Mouse (Mus musculus) kidney, postnatal 10 days (tissue): ENCODE data around the gene Tbx18.

Source experiments
- DNase-seq: peaks from one replicate; pipeline ENCODE4 v3.0.0; 2021; ENCODE audit warnings: mixed read lengths

The Tbx18 gene

GRCm38 (mm10) chr9:87730961-87731535 lies at the start of gene Tbx18:
Tbx18 (minus strand) TSS chr9:87731260.
- DNase-seq, result peak; percentile 79

- no peak for DNase-seq
Measured at GRCm38 (mm10) chr9:87773951-87774350, 42.9 kb upstream of the Tbx18 start.

GRCm38 (mm10) chr9:87755621-87756020 lies 24.6 kb upstream of the Tbx18 start:
- DNase-seq, result no peak

GRCm38 (mm10) chr9:87741599-87741998 lies 10.5 kb upstream of the Tbx18 start:
- no peak for DNase-seq

- DNase-seq, result peak; percentile 83
Measured at GRCm38 (mm10) chr9:87740667-87741066, 9.6 kb upstream of the Tbx18 start.

- DNase-seq, result no peak
Measured at GRCm38 (mm10) chr9:87740241-87740645, 9.2 kb upstream of the Tbx18 start.

- DNase-seq, result no peak
Measured at GRCm38 (mm10) chr9:87739543-87740161, 8.6 kb upstream of the Tbx18 start.

- no peak for DNase-seq
Measured at GRCm38 (mm10) chr9:87738766-87739542, 7.9 kb upstream of the Tbx18 start.

- DNase-seq, result no peak
Measured at GRCm38 (mm10) chr9:87738123-87738522, 7.1 kb upstream of the Tbx18 start.

- no peak for DNase-seq
Measured at GRCm38 (mm10) chr9:87737271-87737670, 6.2 kb upstream of the Tbx18 start.

GRCm38 (mm10) chr9:87735046-87735445 lies 4.0 kb upstream of the Tbx18 start:
- no peak for DNase-seq

- DNase-seq, result no peak
Measured at GRCm38 (mm10) chr9:87734631-87735030, 3.6 kb upstream of the Tbx18 start.

GRCm38 (mm10) chr9:87733732-87734131 lies 2.7 kb upstream of the Tbx18 start:
- no peak for DNase-seq

GRCm38 (mm10) chr9:87733236-87733630 lies 2.2 kb upstream of the Tbx18 start:
- DNase-seq, result no peak

GRCm38 (mm10) chr9:87732416-87733235 lies 1.6 kb upstream of the Tbx18 start:
- DNase-seq, result no peak

GRCm38 (mm10) chr9:87730271-87730960 lies 644 bp downstream of the Tbx18 start:
- peak; percentile 53 for DNase-seq

GRCm38 (mm10) chr9:87729316-87730270 lies 1.5 kb downstream of the Tbx18 start:
- DNase-seq, result peak; percentile 50

GRCm38 (mm10) chr9:87728107-87728506 lies 3.0 kb downstream of the Tbx18 start:
- no peak for DNase-seq

- no peak for DNase-seq
Measured at GRCm38 (mm10) chr9:87727155-87727953, 3.7 kb downstream of the Tbx18 start.

- no peak for DNase-seq
Measured at GRCm38 (mm10) chr9:87721793-87722192, 9.3 kb downstream of the Tbx18 start.
